Mouse (Mus musculus) left cerebral cortex, postnatal 14 days (tissue): Measurements from ENCODE around the gene Grik5. TPM values are rescaled to one million over a fixed set of nuclear protein-coding genes. Genes with fewer than 3 reads are reported as not detected.
A peak's percentile ranks its signal among the peaks of the same experiment; 100 is the strongest.

Experiments
- DNase-seq, 2 experiments: peaks; one replicate each; pipeline ENCODE4 v3.0.0; 2021 to 2022; ENCODE audit warnings: low spot score in 2 of 2, mixed read lengths in 1 of 2
- intact Hi-C: fragments of 180-260 bp; cut with DNase I; formaldehyde crosslinking; loops from one replicate; pipeline ENCODE4 v1.15.1; 2025
- total RNA-seq, 2 experiments: library from RNA; stranded (reverse); gene quantifications; 2 replicates each; pipeline ENCODE4 v1.2.3; 2021

Gene Grik5
- total RNA-seq, 2 experiments from 2014 or later: 264 to 270 TPM

- intact Hi-C loops: loop anchor here (10.0 kb wide), 1 partner anchor 228 kb away; the partner anchor contains the start of gene Megf8
- DNase-seq: no peak
Measured at GRCm38 (mm10) chr7:25086656-25087055, 14.5 kb upstream of the Grik5 start.

DNA sequence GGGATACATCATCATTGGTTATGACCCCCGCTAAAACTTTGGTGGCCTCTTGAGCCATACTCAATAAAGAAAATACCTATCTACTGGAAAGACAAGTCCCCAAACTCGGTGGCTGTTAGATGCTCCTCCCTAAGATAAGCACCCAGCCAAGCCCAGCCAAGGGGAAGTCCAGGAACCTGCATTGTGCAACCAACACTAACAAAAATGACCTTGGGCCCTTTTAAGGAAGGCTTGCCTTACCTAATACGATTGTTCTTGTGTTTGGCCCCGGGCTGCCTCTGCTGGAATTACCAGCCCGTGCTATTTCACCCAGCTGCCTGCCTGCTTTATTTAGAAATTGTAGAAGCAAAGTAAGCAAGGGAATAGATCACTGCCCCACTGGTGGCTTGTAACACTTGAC, 12.5 kb upstream of the Grik5 start:
- intact Hi-C loops: loop anchor here (10.0 kb wide), 1 partner anchor 230 kb away; the partner anchor contains the start of gene Megf8

GRCm38 (mm10) chr7:25082510-25082909, 10.4 kb upstream of the Grik5 start:
- peak; percentile 58 to 67 for DNase-seq
- intact Hi-C loops: loop anchor here (10.0 kb wide), 1 partner anchor 232 kb away; the partner anchor contains the start of gene Megf8

More for the DNA sequence above, 12.5 kb upstream of the Grik5 start:
- DNase-seq: no peak

- intact Hi-C loops: loop anchor here (10.0 kb wide), 1 partner anchor 234 kb away; the partner anchor contains the start of gene Megf8
Measured at GRCm38 (mm10) chr7:25080431-25080830, 8.3 kb upstream of the Grik5 start.

GRCm38 (mm10) chr7:25079496-25080026, 7.4 kb upstream of the Grik5 start:
- intact Hi-C loops: loop anchor here (10.0 kb wide), 1 partner anchor 235 kb away; the partner anchor contains the start of gene Megf8
- DNase-seq: no peak

More at GRCm38 (mm10) chr7:25080431-25080830, 8.3 kb upstream of the Grik5 start:
- DNase-seq: no peak

DNA sequence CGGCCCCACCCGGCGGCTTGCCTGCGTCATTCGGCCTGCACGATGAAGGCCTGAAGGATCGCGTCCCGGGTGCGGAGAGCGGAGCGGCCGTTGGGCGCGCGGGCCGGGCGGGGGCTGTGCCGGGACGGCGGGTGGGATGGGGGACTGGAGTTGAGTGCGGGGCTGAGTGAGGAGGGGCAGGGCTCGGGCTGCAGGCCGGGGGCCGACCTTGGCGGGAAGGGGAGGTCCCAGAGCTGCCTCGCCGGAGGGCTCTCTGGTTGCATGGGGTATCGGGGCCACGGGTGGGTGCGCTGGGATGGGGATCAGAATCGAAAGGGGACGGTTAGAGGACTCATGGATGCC, 5.2 kb upstream of the Grik5 start:
- intact Hi-C loops: no loop called here
- no peak for DNase-seq

- intact Hi-C loops: no loop called here
- DNase-seq: peak; percentile 98 to 99
Measured at GRCm38 (mm10) chr7:25076663-25077413, 4.7 kb upstream of the Grik5 start.

DNA sequence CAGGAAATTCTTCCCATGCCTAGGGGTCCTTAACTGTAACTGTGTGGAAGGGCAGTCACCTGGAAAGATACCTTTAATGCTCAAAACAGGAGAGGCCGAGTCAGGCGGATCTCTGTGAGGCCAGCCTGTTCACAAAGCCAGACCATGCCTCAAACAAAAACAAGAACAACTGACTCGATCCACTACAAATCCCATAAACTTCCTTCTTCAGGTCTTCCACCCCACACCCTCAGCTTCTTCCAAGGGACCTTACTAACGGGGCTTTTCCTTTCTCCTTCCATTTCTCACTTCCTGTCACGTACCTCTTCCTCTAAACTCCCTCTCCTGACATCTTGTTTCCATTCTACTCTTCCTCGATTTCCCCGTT, 4.1 kb upstream of the Grik5 start:
- DNase-seq: no peak
- intact Hi-C loops: no loop called here

GRCm38 (mm10) chr7:25073924-25074323, 1.8 kb upstream of the Grik5 start:
- intact Hi-C loops: loop anchor here (5.0 kb wide), 2 partner anchors 37 to 67 kb away; partner anchors contain the start of gene Atp1a3
- DNase-seq: peak; percentile 76 to 95

- intact Hi-C loops: loop anchor here (5.0 kb wide), 2 partner anchors 36 to 66 kb away; partner anchors contain the start of gene Atp1a3
- DNase-seq: peak; percentile 66 to 79
Measured at GRCm38 (mm10) chr7:25072716-25073390, 707 bp upstream of the Grik5 start.

GRCm38 (mm10) chr7:25068724-25069123, 3.4 kb downstream of the Grik5 start:
- intact Hi-C loops: no loop called here
- peak; percentile 74 to 84 for DNase-seq

DNA sequence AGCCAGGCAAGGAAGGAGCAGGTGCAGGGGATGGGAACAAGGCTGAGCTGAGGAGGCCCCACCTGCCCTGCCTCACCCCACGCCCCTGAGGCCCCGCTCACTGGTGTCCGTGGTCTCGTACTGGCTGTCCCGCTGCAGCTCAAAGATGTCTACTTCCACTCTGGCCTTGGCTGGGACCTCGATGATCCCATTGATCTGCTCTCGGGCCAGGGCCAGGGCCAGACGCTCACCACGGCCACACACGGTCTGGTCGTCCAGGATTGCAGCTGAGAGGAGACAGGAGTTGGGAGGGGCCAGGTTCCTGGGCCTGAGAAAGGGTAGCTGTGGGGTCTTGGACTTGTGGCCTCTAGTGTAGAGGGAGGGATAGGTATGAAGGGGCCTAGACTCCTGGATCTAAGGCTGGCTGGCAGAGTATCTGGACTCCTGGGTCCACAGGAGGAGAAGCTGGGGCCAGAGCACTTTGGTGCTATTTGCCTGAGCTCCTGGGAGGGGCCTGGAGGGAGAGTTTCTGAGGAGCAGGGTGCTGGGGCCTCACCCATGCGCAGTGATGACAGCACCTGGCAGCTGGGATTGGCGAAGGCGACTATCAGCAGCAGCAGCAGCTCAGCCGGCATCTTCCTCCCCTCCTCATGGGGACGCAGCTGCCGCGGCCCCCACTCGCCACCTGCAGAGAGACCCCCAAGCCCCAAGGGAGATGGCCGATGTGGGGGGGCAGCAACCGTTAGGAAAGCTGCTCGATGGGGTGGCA, 4.1 kb downstream of the Grik5 start:
- intact Hi-C loops: no loop called here
- no peak for DNase-seq

- DNase-seq: no peak
- intact Hi-C loops: no loop called here
Measured at GRCm38 (mm10) chr7:25067338-25067737, 4.8 kb downstream of the Grik5 start.

DNA sequence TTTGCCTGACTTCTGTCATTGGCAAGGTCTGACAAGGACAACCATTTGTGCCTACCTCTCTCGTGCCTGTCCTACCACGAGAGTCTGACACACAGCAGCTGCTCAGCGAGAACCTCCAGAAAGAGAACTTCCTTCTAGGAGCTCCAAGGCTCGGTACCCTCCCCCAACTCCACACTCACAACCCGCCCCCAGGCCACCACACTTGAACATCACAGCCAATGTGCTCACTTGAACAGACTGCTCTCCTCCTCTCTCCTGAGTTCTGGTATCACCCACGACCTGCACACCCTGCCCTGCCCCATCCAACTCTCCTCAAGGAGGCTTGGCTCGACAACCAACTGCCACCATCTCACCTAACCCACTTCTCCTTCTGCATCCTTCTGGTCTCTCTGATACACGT, 8.2 kb downstream of the Grik5 start:
- intact Hi-C loops: no loop called here
- DNase-seq: peak in 1 of 2 experiments; percentile 67

DNA sequence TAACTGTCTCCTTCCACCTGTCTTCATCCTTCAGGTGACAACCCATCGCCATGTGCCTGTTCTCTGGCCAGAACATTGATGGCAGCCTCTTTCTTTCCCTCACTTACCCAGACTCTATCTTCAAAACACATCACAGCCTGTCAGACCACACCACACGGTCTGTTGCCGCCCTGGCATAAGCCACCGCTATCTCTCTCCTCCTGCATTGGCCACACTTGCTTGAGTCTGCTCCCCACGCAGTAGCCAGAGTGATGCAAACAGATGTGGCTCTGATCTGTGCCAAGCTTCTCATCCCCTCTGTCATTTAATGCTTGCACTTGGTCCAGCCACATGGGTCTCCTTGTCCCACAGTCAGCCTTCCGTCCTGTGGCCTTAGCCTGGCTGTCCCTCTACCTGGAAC, 8.8 kb downstream of the Grik5 start:
- intact Hi-C loops: no loop called here

DNA sequence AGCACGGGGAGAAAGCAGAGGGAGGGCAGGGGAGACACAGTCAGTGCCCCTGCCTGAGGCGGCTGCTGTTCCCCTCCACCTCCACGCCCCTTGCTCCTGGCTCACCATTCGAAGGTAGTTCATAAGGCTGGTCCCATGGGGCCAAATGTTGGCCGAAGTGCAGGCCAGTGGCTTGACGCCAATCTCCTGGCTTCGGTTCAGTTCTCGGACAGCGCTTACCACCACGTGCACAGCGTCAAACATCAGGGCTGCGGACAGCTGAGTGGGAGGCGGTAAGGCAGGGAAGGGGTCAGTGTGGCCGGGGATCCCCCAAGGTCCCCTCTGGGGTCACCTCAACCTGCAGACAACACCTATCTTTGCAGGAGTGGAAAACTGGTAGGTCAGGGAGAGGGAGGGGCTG, 13.3 kb downstream of the Grik5 start:
- intact Hi-C loops: no loop called here
- no peak for DNase-seq

More for the DNA sequence above, 8.8 kb downstream of the Grik5 start:
- DNase-seq: no peak

GRCm38 (mm10) chr7:25058394-25058793, 13.8 kb downstream of the Grik5 start:
- DNase-seq: no peak
- intact Hi-C loops: no loop called here

GRCm38 (mm10) chr7:25057888-25058287, 14.3 kb downstream of the Grik5 start:
- intact Hi-C loops: no loop called here
- no peak for DNase-seq

- intact Hi-C loops: no loop called here
- no peak for DNase-seq
Measured at GRCm38 (mm10) chr7:25056951-25057350, 15.2 kb downstream of the Grik5 start.

DNA sequence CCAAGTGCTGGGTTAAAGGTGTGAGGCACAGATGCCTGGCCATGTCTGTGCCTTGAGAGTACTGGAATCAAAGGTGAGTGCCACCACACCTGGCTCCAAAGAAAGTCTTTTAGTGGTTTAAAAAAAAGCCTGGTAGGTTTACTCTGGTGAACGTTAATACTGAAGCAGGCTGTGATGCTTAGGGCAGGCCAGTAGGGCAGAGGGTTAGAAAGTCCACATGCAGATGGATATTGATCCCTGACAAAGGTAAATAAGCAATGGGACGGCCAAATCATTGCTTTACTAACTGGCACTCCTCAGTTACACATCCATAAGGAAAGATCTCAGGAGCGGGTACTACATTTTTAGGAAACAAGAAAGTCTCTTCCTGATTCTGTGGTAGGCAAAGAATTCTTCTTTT, 19.6 kb downstream of the Grik5 start:
- intact Hi-C loops: no loop called here
- no peak for DNase-seq
